Mouse (Mus musculus) spleen, postnatal 10 days (tissue): ENCODE results near the gene Prss16.
A peak's percentile ranks its signal among the peaks of the same experiment; 100 is the strongest.

ENCODE experiments used
- DNase-seq, 2 experiments: peaks; one replicate each; pipeline ENCODE4 v3.0.0; 2021 to 2022; ENCODE audit warnings: low spot score in 2 of 2

The Prss16 gene

DNA sequence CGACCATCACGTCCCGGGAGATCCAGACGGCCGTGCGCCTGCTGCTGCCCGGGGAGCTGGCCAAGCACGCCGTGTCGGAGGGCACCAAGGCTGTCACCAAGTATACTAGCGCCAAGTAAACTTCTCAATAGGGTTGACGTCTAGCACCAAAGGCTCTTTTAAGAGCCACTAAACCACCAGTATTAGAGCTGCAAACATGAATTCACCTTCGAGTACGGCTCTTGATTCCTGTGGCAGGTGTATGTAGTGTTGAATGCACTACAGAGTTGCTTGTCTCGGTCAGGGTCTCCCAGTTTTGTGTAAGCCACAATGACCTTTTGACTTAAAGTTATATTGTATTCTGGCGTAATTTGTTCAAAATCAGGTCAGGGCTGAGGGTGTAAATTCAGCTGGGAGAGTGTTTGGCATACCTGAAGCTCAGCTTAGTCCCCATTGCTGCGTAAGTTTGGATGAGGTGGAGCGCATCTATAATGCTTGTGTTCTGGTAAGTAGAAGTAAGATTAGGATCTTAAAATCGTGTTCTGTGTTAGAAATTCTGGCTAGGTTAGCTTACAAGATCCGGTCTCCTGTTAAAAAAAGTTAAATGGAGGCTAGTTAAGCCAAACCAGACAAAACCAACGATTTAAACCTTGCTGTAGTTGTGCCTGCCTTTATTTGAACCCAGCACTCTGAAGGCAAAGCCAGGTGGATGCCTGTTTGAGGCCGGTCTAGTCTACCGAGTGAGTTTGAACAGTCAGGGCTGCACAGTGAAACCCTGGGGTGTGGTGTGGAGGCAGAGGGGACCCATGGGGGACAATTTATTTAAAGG, 26.8 kb upstream of the Prss16 start:
- DNase-seq, result peak in 1 of 2 experiments; percentile 65

DNA sequence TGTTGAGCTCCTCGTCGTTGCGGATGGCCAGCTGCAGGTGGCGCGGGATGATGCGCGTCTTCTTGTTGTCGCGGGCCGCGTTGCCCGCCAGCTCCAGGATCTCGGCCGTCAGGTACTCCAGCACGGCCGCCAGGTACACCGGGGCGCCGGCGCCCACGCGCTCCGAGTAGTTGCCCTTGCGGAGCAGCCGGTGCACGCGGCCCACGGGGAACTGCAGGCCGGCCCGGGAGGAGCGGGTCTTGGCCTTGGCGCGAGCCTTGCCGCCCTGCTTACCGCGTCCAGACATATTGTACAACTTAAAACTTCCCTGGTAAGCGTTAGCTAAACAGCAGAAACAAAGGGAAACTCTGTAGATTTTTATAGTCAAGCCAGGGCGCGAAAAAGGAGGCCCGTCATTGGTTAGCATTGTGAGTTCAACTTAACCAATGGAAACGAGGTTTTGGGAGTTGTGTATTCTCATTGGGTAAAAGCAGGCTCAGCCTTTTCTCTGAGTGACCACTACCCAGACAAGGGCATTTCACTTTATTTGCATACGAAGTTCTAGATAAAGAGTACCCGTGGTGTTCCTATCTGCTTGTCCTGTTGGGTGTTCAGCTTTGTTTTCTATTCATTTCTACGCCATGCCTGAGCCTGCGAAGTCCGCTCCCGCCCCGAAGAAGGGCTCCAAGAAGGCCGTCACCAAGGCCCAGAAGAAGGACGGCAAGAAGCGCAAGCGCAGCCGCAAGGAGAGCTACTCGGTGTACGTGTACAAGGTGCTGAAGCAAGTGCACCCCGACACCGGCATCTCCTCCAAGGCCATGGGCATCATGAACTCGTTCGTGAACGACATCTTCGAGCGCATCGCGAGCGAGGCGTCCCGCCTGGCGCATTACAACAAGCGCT, 26.0 kb upstream of the Prss16 start, which contains the start of the genes Hist1h2ah and Hist1h2bk:
Hist1h2ah (minus strand) TSS at position 302 of the 882 bp plus-strand sequence.
Hist1h2bk (plus strand) TSS at position 604 of the 882 bp plus-strand sequence.
- peak; percentile 82 to 87 for DNase-seq

DNA sequence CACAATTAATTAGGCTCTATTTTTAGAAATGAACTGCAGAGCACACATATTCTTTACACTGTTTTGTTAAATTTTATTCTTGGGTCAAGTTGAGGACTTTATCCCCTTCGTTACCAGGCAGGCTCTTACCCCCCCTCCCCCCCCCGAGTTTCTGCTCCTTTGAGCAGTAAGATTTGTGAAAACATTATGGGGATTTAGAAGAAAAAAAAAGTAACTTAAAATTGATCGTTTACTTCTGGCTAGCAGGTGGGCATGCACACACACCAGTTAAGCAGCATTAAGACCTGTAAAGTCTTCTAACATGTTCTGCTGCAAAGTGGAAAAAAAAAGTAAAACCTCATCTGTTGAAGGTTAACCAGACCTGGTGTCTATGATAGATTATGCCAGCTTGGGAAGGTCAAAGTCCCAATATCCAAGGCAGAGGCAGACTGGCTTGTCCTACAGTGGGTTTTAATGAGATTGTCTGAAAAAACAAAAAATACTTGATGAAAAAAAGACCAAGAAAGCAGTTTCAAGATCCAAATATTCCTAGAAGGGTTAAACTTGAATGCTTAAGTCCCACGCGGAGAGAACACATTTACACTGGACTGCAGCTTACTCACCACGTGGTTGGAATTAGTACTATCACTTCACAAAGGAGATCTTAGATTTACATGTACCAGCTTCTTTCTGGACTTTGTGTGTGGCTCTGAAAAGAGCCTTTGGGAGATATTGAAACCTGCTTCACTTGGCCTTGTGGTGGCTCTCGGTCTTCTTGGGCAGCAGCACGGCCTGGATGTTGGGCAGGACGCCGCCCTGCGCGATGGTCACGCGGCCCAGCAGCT, 25.1 kb upstream of the Prss16 start:
- DNase-seq, result peak in 1 of 2 experiments; percentile 33

DNA sequence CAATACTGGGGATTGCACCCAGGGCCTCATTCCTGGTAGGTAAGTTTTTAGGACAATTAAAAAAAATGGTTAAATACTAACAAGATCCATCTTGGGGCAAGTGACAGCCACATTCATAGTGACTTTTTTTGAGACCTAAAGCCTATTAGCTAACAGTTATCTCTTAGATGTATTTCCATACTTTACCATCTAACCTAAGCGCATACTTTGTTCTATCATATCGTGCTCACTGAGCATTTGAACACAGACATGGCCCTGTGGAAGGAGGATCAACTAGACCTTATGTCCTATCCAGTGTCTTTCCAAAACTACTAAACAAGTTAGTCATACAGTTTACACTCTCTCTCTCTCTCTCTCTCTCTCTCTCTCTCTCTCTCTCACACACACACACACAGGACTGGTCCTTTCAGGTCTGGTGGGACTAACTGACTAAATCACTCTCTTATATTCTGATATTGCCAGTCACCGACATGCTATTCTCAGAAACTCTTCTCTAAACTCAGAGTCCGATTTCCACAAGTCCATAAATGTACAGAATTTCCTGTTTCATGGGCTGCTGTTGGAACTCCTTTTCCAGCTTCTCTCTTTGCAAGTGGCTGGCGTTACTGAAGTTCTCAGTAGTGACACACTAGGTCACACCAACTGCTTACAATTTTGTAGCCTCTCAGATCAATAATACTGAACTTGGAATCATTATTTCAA, 24.4 kb upstream of the Prss16 start:
- no peak for DNase-seq

DNA sequence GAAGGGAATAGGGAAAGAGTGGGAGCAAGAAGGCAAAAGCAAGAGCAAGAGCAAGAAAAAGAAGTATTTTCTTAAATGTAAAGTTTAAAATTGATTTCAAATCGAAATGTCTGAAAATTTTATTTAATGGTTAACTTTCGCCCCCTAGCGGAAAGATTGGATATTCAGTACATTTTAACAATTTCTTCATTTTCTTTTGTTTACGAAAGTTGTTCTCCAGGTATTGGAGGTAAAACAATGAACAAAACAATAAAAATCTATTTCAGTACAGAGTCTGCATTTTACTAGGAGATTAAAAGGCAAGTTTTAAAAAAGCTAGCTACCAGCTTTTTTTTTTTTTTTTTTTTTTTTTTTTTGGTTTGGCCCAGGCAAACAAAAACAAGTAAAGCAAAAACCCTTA, 21.0 kb upstream of the Prss16 start:
- DNase-seq, result no peak

DNA sequence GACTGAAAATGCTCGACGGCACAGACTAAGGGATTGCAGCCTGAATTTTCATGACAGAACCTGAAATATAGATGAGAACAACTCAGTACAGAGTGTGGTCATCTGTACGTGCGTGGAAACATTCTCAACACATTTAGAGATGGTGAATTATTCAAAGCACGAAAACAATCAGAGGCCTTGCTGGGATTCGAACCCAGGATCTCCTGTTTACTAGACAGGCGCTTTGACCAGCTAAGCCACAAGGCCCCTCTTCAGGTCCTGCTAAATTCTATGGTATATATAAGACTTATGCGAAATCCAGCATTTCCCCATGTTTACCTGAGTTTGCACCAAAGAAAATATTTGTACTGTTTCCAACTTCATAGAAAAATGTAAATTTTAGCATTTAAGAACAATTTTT, 20.4 kb upstream of the Prss16 start:
- peak in 1 of 2 experiments; percentile 40 for DNase-seq

DNA sequence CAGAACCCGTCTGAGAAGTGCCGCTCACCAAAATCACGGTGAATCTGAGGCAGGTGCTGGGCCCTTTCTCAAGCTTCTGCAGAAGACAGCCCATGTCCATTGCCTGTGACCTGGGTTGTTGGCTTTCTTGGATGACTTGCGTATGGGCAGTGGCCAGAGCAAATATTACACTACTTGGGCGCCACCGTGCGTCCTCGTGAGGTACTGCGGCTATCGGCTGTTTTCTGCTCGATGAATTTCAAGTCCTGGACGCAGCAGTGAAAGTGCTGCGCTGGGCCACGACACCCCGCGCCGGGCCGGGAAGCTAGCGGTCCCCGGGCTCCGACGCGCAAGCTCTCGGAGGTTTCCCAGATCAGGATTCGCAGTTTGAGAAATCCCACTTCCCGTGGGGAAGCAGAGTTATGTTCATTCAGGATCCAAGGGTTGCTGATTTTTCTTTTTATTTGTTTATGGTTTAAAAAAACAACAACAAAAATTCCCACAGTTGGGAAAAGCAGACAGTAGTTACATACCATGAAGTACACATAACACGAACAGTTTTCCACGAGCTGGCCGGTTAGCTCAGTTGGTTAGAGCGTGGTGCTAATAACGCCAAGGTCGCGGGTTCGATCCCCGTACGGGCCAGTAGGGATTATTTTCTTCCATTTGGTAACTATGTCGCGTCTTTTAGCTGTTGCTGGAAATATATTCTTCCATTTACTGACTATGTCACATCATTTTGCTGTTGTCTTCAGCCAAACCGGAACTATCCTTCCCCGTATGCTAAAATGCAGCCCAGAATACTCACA, 19.3 kb upstream of the Prss16 start:
- DNase-seq, result peak; percentile 96

DNA sequence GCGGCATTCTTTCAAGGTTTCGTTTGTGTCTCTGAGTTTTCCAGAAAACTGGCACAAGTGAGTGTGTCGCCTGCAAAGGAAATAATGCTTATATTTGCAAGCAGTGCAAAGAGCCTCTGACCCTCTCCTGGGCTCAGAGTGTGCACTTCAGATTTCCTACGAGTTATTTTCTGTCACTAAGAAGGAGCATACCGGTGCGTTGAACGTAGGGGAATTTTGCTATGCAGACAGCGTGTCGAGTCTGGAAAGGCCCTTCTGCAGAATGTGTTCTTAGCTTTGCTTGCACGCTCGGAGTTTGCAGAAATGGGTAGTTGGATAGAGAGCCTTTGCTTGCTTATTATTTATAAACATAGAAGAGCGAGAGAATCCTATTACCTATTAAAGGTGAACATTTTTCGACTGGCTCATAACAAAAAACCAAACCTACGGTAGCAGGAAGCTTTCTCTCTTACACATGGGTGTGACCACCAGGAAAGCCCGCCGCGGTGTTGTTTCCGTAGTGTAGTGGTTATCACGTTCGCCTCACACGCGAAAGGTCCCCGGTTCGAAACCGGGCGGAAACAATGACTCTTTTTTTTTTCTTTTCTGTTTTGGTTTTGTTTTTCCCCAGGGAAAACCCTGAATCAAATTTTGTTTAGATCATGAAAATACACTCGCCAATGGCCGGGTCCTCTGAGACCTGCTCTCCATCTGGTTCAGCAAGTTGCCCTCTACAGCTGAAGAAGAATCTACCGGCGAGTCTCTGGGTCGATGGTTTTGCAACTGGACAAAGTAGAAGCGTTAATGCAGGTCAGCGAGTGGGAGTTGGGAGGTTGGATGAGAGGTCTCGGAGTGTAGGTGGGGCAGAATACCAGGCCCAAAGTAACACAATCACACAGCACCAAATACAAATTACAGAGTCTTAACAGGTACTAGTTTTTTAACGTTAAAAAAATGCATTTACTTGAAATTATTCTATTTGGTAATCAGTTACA, 16.8 kb upstream of the Prss16 start:
- peak; percentile 87 to 90 for DNase-seq

DNA sequence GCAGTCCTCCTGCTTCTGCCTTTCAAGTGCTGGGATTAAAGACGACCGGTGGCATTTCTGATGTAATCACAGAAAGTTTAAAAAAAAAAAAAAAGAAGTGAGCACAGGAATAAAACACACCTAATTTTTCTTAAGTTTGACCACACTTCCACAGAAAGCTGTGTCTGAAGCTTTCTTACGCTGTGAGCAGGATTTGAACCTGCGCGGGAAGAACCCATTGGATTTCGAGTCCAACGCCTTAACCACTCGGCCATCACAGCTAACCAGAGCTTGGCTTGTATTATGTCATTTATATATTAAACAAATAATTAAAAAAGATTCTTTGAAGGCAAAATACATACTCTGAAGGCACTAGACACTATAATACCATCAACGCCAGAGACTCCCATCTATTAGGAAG, 12.7 kb upstream of the Prss16 start:
- peak; percentile 82 to 88 for DNase-seq

DNA sequence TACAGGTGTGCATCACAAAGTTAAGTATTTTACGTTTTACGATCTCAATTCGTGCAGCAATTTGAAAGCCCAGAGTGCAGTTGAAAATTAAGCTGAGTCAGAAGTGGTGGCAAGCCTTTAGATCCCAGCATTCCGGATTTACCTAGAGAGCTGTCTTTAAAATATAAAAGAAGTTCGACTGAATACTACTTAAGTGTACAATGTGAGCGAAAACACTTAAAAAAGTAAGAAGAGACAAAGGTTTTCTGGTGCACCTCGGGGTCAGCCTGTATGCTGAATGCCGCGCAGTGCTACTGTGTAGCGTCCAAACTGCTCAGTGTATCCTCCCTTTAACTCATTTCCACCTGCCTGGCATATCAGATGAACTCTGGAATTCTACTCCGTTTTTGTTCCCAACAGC, 12.0 kb upstream of the Prss16 start:
- peak in 1 of 2 experiments; percentile 47 for DNase-seq

DNA sequence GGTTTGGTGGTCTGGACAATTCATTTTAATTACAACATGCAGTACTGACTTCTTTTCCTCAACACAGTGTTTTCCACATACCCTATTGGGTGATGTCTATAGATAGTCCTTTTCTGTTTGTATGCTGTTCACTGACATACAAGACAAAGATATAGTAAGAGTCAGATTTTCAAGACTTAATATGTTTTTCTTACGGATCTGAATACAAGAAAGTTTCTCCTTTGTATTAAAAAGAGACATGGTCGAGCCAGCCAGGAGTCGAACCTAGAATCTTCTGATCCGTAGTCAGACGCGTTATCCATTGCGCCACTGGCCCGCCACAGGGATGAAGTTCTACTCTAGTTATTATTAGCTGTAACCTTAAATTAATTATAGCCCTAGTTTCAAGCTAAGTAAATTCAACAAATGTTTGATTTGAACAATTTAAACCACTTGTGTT, 11.4 kb upstream of the Prss16 start:
- DNase-seq, result peak; percentile 72 to 80

DNA sequence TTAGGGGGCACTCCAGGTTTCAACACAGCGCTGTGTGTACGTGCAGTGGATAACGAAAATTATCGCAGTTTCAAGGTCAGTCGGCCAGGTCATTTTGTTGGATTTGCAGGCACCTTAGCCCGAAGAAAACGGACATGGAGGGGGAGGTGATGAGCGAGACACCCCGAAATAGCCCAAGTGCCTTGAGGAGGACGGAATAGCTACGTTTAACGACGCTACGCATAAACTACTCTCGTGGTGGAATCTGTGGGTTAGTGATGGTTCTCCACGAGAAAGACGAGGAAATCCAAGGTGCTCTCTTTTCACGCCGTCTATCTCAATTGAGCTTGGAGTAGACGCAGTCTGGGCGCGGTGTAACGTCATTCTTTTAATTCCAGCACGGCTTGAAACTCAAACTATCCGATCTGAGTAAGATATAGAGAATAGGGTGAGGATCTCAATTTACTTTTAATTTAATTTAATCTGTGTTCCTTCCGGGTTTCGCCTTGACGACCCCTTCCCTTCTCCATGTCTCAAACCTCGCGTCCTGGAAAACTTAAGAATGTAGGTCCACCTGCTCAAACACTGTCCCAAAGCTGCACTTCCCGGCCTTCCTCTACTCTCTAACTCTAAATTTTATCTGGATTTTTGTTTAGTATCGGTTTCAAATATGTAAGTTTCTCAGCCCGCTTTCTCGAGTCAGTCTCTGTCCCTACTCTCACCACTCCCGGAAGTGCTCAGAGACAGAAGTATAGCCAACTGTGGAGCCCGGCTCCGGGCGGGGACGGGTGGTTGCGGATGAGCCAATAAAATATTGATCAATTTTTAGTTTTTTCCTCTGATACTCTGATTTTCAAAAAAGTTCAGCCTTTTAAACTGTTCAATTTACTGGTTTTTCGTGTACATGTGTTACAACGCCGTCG, 10.6 kb upstream of the Prss16 start:
- peak in 1 of 2 experiments; percentile 67 for DNase-seq

DNA sequence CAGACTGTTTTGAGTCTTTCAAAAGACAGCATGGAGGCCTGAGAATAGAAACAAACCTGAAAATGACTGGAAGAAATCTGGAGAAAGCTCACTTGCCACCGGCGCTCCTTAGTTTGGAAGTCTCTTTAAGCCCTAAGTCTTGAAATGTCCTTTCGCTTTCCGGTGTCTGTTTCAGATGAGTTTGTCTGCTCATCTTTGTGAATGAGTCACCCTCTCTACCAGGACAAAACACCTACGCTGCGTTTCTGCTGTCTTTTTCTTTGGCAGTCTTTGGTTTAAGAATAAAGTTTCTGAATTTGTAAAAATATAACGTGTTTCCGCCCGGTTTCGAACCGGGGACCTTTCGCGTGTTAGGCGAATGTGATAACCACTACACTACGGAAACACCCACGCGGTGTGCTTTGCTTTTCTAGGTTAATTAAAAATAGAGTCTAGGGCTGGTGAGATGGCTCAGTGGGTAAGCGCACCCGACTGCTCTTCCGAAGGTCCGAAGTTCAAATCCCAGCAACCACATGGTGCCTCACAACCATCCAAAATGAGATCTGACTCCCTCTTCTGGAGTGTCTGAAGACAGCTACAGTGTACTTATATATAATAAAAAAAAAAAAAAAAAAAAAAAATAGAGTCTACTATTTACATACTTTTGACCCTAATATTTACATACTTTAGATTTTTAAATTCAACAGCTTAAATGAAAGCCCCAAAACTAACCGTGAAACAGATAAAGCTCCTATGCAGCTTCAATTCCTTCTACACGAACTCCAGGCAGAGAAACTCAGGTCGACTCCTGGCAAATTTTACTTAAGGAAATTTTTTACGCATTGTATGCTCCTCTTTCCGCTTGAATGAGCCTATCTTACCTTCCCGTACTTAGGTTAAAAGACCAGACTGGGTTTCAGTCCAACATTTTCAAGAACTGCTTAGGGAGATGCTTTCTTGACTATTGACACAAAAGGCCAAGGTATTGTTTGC, 6.2 kb upstream of the Prss16 start:
- DNase-seq, result peak; percentile 78 to 85

DNA sequence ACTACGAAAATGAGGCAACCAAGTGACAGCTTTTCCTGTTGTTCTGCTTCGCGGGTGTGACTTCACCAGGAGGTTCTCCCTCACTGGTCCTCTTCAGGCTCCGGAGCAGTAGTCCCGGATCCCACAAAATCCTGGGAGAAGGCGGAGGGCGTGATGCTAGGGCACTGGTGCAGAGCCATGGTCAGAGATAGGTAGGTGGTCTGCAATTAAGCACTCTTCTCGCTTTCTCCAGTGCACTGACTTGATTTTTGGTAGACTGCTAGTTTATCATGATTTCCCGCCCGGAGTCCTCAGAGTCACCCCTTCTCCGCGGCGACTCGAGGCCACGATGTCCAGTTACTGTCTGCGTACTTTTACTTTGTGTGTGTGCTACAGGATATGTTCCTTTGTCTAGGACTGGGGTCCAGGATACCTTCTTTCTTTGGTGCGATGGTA, 4.9 kb upstream of the Prss16 start:
- DNase-seq, result no peak

DNA sequence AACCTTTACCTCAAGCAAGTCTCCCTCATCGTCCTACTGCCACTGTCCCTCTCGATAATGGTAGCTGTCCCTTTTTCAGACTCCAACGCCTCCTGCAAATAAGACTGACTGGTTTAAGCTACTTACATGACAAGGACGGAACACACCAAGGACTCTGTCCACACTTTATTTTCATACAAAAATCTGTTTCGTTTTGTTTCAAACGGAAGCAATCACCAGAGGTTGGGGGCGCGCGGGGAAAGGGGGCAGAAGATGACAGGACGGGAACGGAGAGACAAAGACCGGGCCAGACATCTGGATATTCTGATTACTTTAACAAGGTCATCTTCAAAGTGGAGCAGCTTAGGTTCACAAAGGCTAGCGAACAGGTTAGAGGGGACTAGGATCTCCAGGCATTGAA, 4.2 kb upstream of the Prss16 start:
- DNase-seq, result no peak

DNA sequence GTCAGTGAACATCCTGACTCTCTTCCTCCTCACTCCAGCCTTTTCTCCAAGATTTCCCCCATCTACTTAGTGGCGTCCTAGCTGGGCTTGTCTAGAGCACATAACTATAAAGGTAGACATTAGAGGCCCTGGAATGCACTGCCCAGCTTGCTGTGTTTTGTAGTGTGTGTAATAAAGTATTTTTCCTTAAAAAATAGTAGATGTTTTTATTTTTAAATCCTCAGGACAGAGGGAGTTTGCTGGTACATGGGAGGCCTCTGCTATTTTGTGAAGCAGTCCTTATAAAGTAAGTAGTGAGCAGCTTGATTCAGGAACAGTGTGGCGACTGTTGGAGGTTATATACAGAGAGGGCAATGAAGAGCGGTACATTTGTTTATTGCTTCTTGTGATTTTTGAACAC, 835 bp downstream of the Prss16 start:
- no peak for DNase-seq

DNA sequence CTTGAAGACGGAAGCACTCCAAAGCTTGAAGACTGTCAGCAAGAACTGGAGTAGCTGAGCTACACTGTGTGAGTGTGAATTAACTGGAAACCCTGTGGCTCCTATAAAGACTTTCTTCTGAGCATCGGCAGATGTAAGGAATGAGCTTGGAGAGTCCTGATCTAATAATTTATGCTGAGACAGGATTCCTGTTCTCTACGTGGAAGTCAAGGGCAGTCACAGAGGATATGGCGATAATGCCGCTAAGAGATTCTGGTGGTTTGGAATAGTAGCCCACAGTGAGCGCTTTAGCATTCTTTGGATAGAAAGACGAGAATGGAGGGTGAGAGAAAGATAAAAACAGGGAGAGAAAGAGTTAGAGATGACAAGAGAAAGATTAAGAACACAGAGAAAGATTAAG, 1.7 kb downstream of the Prss16 start:
- DNase-seq, result no peak
